Mouse (Mus musculus): ENCODE data around the gene Tnc.

The Tnc gene

GRCm38 (mm10) chr4:64046831-64047493 is at the start of gene Tnc:
TSS of gene Tnc (minus strand) at chr4:64047015.
- DNase-seq (ENCODE audit: low spot score in 2 of 2) = peak; percentile 93 to 94

GRCm38 (mm10) chr4:64094221-64094620 is 47.4 kb upstream of the Tnc start:
- DNase-seq (ENCODE audit: low spot score in 2 of 2) = peak; percentile 63 to 65

DNA sequence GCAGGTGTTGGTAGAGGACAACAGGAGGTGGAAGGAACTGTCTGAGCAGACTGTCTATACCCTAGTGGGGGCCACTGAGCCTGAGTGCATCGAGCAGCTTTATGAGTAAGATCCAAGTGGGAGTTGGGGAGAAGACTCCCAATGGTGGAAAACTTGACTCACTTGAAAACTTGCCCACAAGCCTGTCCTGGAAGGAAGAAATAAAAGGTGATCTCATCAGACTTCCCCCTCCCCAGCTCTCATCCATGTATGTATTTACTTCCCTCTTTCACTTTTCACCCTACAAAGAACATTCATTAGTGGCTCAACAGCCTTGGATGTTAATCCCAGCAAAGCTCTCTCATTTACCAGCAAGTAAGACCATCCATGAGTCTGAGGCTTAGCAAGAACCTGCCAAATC is 46.0 kb upstream of the Tnc start:
- no peak for DNase-seq (ENCODE audit: low spot score in 2 of 2)

GRCm38 (mm10) chr4:64089378-64089777 is 42.6 kb upstream of the Tnc start:
- DNase-seq (ENCODE audit: low spot score in 2 of 2) = no peak

DNA sequence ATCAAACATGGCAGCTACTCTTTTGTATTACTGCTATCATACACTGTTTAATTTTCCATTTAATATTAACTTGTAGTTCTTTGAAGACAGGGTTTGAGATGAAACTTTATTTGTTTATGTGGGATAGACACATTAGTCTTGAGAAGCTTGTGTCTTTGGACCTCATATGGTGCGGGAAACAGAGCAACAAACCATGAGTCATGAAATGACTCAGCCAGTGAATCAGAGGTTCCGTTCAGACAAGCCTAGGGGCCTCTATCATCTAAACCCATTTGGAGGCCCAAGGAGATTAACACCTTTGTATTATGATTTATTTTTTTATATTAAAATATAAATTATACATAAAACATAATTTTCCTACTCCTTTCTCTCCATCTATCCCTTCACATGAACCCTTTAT is 40.9 kb upstream of the Tnc start:
- no peak for DNase-seq (ENCODE audit: low spot score in 2 of 2)

DNA sequence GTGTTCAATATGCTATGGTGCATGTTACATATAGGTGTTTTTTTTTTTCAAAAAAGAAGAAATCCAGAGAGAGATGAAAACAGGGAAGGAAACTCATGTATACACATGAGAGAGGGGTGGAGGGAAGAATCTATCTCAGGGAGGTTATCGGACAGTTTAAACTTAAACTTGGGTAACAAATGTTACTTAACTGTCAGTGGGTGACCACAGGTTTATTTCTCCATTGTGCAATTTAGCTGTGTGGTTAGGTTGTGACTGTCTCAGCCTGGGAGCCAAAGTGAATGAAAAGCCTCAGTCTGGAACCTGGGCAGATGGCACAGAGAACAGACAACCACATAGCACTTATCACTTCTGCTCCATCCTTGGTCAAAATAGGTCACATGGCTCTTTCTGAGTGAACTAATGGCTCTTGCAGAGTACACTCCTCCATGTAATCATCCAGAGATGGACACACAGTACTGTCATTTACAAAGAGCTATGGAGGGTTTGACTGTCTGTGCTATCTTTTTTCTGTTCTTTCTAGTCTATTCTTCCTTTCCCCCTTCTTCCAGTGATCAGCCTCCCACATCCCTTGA is 39.3 kb upstream of the Tnc start:
- DNase-seq (ENCODE audit: low spot score in 2 of 2) = no peak

- no peak for DNase-seq (ENCODE audit: low spot score in 2 of 2)
Observed at GRCm38 (mm10) chr4:64083858-64084257, 37.0 kb upstream of the Tnc start.

- no peak for DNase-seq (ENCODE audit: low spot score in 2 of 2)
Observed at GRCm38 (mm10) chr4:64078029-64078619, 31.3 kb upstream of the Tnc start.

- DNase-seq (ENCODE audit: low spot score in 2 of 2) = peak in 1 of 2 experiments; percentile 32
Observed at GRCm38 (mm10) chr4:64076349-64077025, 29.7 kb upstream of the Tnc start.

DNA sequence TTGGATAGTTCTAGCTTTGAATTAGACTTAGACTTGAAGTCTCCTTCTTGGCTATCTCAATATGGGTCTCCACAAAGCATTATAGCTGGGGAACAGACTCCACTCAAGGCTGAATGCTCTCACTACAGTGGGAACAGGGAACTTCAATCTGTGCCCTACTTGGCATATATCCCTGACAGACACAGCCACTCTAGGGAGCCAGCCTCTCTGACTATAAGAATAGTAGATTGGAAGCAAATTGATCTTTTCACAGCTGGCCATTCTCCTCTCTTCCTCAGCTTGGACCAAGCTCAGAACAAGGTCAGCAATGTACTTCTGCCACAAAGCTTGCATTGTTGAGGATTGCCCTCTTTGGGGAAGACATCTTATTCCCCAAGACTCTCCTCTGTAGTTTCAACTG is 27.9 kb upstream of the Tnc start:
- DNase-seq (ENCODE audit: low spot score in 2 of 2) = peak; percentile 29 to 40

DNA sequence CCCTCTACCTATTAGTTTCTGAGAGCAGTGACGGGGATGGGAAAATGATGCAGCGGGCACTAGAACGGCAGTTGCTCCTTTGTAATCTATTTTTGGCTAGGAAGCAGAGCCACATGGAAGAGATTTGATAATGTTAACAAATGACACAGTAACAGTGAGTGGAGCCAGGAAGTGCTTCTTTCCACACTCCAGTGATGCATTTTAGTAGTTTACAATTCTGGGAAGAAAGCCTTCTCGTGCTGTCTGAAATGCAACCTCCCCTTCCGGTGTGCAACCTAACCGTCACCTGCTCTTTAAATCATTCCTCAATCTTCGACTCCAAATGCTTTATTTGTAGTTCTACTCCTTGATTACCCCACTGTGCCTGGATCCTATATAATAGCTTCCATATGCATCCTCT is 20.6 kb upstream of the Tnc start:
- no peak for DNase-seq (ENCODE audit: low spot score in 2 of 2)

- no peak for DNase-seq (ENCODE audit: low spot score in 2 of 2)
Observed at GRCm38 (mm10) chr4:64065266-64065665, 18.5 kb upstream of the Tnc start.

- DNase-seq (ENCODE audit: low spot score in 2 of 2) = no peak
Observed at GRCm38 (mm10) chr4:64058856-64059231, 12.0 kb upstream of the Tnc start.

GRCm38 (mm10) chr4:64058048-64058855 is 11.4 kb upstream of the Tnc start:
- no peak for DNase-seq (ENCODE audit: low spot score in 2 of 2)

DNA sequence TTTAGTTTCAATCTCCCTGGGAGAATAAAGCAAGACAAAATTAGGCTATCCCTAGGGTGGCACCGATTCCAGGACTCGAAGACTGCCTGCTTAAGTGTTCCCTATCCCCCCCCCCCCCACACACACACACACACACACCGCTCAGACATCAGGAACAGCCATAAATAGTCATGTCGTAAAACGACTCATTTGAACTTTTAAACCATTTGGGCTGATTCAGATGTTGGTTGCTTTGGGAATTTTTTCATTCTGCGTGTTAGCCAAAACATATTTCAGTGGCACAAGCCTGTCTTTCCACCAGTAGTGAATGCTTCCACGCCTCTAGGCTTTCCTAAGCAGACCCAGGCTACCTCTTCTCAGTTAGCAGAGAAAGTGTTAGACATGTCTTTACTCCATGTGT is 1.4 kb upstream of the Tnc start:
- no peak for DNase-seq (ENCODE audit: low spot score in 2 of 2)

DNA sequence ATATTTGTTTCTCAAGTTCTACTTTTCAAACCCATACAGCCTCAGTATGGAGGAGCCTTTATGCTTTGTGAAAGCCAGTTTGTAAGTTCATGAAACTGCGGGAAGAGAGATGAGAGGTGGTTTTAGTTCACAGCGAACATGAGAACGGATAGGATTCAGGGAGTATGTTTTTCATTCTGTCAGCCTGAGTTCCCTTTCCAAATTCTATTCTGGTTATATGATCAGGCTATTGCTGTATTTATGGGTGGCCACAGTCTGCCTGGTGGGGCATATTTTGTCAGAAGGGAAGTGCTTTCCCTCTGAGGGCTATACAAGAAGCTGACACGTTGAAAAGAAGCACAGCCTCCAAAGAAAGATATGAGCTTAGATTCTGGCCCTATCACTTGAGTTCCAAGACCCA is 2.9 kb downstream of the Tnc start:
- DNase-seq (ENCODE audit: low spot score in 2 of 2) = no peak

DNA sequence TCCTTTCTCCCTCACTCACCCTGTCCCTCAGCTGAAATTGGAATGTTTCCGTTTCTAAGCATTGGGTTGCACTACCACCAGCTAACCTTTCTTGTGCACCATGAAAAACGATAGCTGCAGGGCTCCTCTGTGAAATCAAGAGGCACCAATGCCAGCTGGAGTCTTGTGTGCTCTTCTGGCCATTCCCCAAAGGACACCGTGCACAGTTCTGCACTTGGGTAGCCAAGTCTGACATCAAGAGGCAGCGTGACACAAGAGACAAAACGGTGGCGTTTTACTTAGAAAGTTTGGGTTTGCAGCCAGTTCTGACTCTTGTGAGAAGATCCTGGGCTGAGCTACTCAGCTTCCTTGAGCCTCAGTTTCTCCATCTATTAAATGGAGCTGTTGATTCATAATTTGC is 3.4 kb downstream of the Tnc start:
- peak; percentile 44 to 53 for DNase-seq (ENCODE audit: low spot score in 2 of 2)

DNA sequence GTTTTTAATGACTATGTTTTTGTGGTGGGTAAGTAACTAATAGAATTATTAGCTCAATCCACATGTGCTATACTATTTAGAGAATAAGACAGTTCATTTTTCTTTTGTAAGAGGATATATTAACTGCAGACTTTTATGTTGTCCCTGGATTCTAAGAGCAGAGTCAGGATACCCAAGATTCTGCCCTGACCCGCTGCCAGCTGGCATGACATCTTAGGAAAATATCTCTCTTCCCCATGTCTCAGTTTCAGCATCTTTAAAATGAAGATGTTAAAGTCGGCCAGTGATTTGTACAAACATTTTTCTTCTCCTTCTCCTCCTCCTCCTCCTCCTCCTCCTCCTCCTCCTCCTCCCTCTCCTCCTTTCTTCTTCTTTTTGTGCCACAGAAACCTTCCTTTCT is 7.7 kb downstream of the Tnc start:
- no peak for DNase-seq (ENCODE audit: low spot score in 2 of 2)

DNA sequence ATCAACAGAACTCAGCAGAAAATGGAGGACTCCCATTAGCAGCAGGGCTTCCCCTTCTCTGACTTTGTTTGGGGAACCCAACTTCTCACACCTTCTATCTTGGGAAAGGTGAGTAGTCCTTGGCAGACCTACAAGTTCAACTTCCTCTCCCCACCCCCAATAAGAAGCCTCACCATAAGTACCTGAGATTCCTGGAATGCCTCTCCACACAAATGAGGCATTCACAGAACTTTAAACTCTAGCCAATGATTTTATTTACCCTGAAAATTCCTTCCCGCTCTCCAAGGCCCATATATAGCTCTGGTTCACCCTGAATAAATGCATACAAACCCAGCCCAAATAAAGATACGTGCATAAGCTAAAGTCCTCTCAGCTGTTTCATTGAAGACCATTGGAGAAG is 9.3 kb downstream of the Tnc start:
- DNase-seq (ENCODE audit: low spot score in 2 of 2) = no peak

DNA sequence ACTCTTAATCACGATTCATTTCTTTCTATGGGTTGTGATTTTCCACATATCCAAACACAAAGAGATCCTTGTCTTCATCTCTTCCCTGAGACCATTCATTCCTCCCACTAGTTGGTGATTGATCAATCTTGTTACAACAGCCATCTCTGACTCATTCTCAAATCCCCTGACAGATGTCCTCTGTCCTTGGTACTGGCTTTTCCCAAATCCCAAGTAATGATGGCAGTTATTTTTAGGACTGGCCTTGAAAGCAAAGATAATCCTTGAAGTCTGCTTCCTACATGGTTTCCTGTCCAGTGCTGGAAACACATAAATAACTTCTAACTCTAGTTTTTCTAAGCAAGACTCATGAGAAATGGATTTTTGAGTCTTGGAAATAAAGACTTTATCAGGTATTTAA is 12.1 kb downstream of the Tnc start:
- no peak for DNase-seq (ENCODE audit: low spot score in 2 of 2)

DNA sequence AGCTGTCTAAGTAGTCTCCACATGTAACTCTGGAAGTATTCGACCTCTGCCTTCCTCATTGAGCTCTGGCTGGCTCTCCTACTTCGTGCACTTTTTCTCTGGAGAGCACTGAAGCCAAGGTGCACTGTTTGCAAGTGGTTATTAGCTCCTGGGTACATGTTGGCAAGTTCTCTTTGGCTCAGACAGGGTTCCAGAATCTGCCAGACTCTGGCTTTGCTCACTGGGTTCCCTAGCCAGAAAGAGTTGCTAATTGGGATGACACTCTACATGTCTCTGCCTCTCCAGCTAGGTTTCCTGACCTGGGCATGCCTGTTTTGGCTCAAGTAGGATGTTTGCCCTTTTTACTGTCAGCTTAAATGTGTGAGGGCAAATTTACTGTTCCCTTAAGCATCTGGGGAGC is 13.6 kb downstream of the Tnc start:
- DNase-seq (ENCODE audit: low spot score in 2 of 2) = no peak

DNA sequence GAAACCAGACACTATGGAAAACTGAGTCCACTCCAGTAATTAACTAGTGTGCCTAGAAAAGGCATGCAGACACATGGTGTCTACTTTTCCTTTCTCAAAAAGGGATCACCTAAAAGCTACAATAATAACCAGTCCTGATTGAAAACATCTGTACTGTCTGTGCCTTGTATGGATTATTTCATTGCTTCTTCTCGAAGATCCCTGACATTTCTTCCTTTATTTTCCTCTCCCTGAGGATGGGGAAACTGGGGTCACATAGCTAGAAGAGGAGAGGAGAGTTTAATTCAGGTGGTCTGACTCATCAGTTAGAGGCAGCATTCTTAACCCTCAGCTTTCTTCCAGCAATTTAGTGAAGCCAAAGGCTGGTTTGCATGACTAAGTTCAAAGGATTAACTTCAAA is 17.3 kb downstream of the Tnc start:
- no peak for DNase-seq (ENCODE audit: low spot score in 2 of 2)

Measured in right cerebral cortex, postnatal 10 days (tissue).